Mouse (Mus musculus): ENCODE data around the gene Cilp.

GRCm38 (mm10) chr9:65217661-65218060 lies 47.3 kb upstream of the Cilp start:
- no peak for TF ChIP-seq ZNF384 (IDR thresholded peaks at IDR 0.05; ENCODE audit: low read depth, low read length)
- no peak for TF ChIP-seq HCFC1 (IDR thresholded peaks at IDR 0.05; ENCODE audit: borderline replicate concordance, insufficient read depth, low read length)
- no peak for TF ChIP-seq MAFK (IDR thresholded peaks at IDR 0.05; ENCODE audit: insufficient read depth, low read depth, low read length)
- TF ChIP-seq ZC3H11A (IDR thresholded peaks at IDR 0.05; ENCODE audit: borderline replicate concordance, low read depth, low read length), result no peak
